Mouse (Mus musculus) midbrain, postnatal 0 days (tissue): ENCODE measurements around the gene Cldn14. TPM values are rescaled to one million over a fixed set of nuclear protein-coding genes. Genes with fewer than 3 reads are reported as not detected.

ENCODE experiments used
- ATAC-seq: fragments of 200-750 bp; cut with Nextera tagmentation; 2 replicates; pipeline ENCODE4 v1.8.0; 2017; ENCODE audit warnings: moderate number of reproducible peaks, mild to moderate bottlenecking, moderate TSS enrichment, moderate library complexity; ENCODE audit not compliant: low FRiP score
- DNase-seq: peaks from one replicate; pipeline ENCODE4 v3.0.0-alpha.2; 2015; ENCODE audit warnings: low spot score
- H3K27ac ChIP-seq: fragments of 300-500 bp; sonication (generic); 2 replicates; pipeline ENCODE4 v1.5.1; 2014; ENCODE audit warnings: low read depth, mild to moderate bottlenecking, low read length, mixed read lengths
- H3K27me3 ChIP-seq: fragments of 300-500 bp; sonication (generic); 2 replicates; pipeline ENCODE4 v1.6.1; 2014; ENCODE audit warnings: low read length, control low read depth, mixed read lengths; ENCODE audit not compliant: insufficient read depth
- H3K36me3 ChIP-seq: fragments of 300-500 bp; sonication (generic); 2 replicates; pipeline ENCODE4 v1.6.1; 2014; ENCODE audit warnings: low read length, control low read depth, mixed read lengths; ENCODE audit not compliant: insufficient read depth
- H3K4me1 ChIP-seq: fragments of 300-500 bp; sonication (generic); 2 replicates; pipeline ENCODE4 v1.6.1; 2014; ENCODE audit warnings: mild to moderate bottlenecking, control low read depth, antibody characterized with exemption, low read length, mixed read lengths; ENCODE audit not compliant: insufficient read depth
- H3K4me2 ChIP-seq: fragments of 300-500 bp; sonication (generic); 2 replicates; pipeline ENCODE4 v1.6.1; 2014; ENCODE audit warnings: low read depth, mild to moderate bottlenecking, low read length, mixed read lengths; ENCODE audit not compliant: poor library complexity, severe bottlenecking
- H3K4me3 ChIP-seq: fragments of 300-500 bp; sonication (generic); 2 replicates; pipeline ENCODE4 v1.5.1; 2014; ENCODE audit warnings: low read depth, mild to moderate bottlenecking, low read length, moderate library complexity
- H3K9ac ChIP-seq: fragments of 300-500 bp; sonication (generic); replicated peaks from 2 replicates; pipeline ENCODE4 v1.6.1; 2014; ENCODE audit warnings: mild to moderate bottlenecking, low read length, moderate library complexity, mixed read lengths; ENCODE audit not compliant: poor library complexity, severe bottlenecking
- H3K9me3 ChIP-seq: fragments of 300-500 bp; sonication (generic); 2 replicates; pipeline ENCODE4 v1.6.1; 2016; ENCODE audit warnings: low read length, control low read depth
- CTCF ChIP-seq: IDR thresholded peaks from 2 replicates; pipeline ENCODE4 v1.5.1; 2016; ENCODE audit warnings: antibody characterized with exemption, mild to moderate bottlenecking
- WGBS: fragments of 180-500 bp; shearing (Covaris S2); extraction: QIAGEN DNeasy Blood & Tissue Kit; methylation state at CpG from one replicate; pipeline ENCODE4 v1.1.7; 2014; 5-methylcytosine and 5-hydroxymethylcytosine counted together
- polyA plus RNA-seq: library from polyadenylated mRNA; unstranded; fragments of >200 nt; fragmentation: Nextera tagmentation; extraction: Ambion mirVana; gene quantifications from 2 replicates; pipeline ENCODE4 v1.2.1, GENCODE M21; 2015
- total RNA-seq: library from RNA; depleted of rRNA; stranded (reverse); fragments of >200 nt; gene quantifications from 2 replicates; pipeline ENCODE4 v1.2.3, GENCODE M21; 2014; rRNA removed

Cldn14 gene
- 0.76 TPM in 1 of 2 replicates, not detected in the other for total RNA-seq
- 0.12 TPM in 1 of 2 replicates, not detected in the other for polyA plus RNA-seq

- Histone ChIP-seq H3K4me1 (no peaks in the 10 kb centered on the region; the same call in 1 of the 2 replicates), H3K4me2 (no peak within 1 kb of the TSS), H3K36me3 (no peaks in the 10 kb centered on the region), H3K27me3 (no peaks in the 10 kb centered on the region), H3K9me3 (no peaks in the 10 kb centered on the region), H3K9ac (no peak within 1 kb of the TSS), H3K4me3 (no peak within 1 kb of the TSS), H3K27ac (no peak within 1 kb of the TSS)
- no peak for TF ChIP-seq CTCF
- WGBS: 64% methylated on average over 15 of the region's 15 CpGs
- DNase-seq (no peak), ATAC-seq (no peak)
These were observed at the start of gene Cldn14 for GRCm38 (mm10) chr16:94008737-94009136. Cldn14 (minus strand) TSS chr16:94008837.

GRCm38 (mm10) chr16:94055576-94055975 lies 46.9 kb upstream of the Cldn14 start:
- Histone ChIP-seq H3K9ac (no peak overlapping the region), H3K36me3 (no peaks in the 10 kb centered on the region), H3K27me3 (no peaks in the 10 kb centered on the region), H3K4me1 (no peaks in the 10 kb centered on the region), H3K4me2 (no peak overlapping the region), H3K9me3 (no peaks in the 10 kb centered on the region), H3K27ac (no peak overlapping the region), H3K4me3 (no peak overlapping the region)
- peak; percentile 12 for DNase-seq
- ATAC-seq: no peak
- peak; percentile 2; the same call in 1 of the 2 replicates for TF ChIP-seq CTCF
- WGBS: 31% methylated on average over 8 of the region's 8 CpGs

GRCm38 (mm10) chr16:94055176-94055575 lies 46.5 kb upstream of the Cldn14 start:
- Histone ChIP-seq H3K4me3 (no peak overlapping the region), H3K9me3 (no peaks in the 10 kb centered on the region), H3K36me3 (no peaks in the 10 kb centered on the region), H3K27me3 (no peaks in the 10 kb centered on the region), H3K4me1 (no peaks in the 10 kb centered on the region), H3K4me2 (no peak overlapping the region), H3K9ac (no peak overlapping the region), H3K27ac (no peak overlapping the region)
- no peak for TF ChIP-seq CTCF
- ATAC-seq (no peak), DNase-seq (no peak)
- 73% methylated on average over 12 of the region's 12 CpGs for WGBS

- no peaks in the 10 kb centered on the region for H3K27me3 ChIP-seq
- no peak overlapping the region for H3K9ac ChIP-seq
- no peaks in the 10 kb centered on the region for H3K36me3 ChIP-seq
- no peak overlapping the region for H3K4me3 ChIP-seq
- H3K4me1 ChIP-seq: no peaks in the 10 kb centered on the region
- no peak overlapping the region for H3K4me2 ChIP-seq
- H3K27ac ChIP-seq: no peak overlapping the region
- WGBS: 85% methylated on average over 3 of the region's 3 CpGs
- no peaks in the 10 kb centered on the region for H3K9me3 ChIP-seq
- no peak for ATAC-seq
- TF ChIP-seq CTCF: no peak
- DNase-seq: peak; percentile 58
These were observed 41.7 kb upstream of the Cldn14 start for GRCm38 (mm10) chr16:94050368-94050767.

GRCm38 (mm10) chr16:94044996-94045395 lies 36.4 kb upstream of the Cldn14 start:
- H3K36me3 ChIP-seq: no peaks in the 10 kb centered on the region
- no peak for ATAC-seq

GRCm38 (mm10) chr16:94043797-94044196 lies 35.2 kb upstream of the Cldn14 start:
- Histone ChIP-seq H3K27ac (no peak overlapping the region), H3K4me1 (peaks cover 4% of the 10 kb centered on the region; the same call in 1 of the 2 replicates), H3K4me3 (no peak overlapping the region), H3K27me3 (peaks cover 19% of the 10 kb centered on the region), H3K9ac (no peak overlapping the region), H3K36me3 (no peaks in the 10 kb centered on the region), H3K4me2 (no peak overlapping the region), H3K9me3 (no peaks in the 10 kb centered on the region)
- DNase-seq: no peak
- ATAC-seq: no peak
- no peak for TF ChIP-seq CTCF
- 94% methylated on average over 1 of the region's 1 CpGs for WGBS

More at GRCm38 (mm10) chr16:94044996-94045395, 36.4 kb upstream of the Cldn14 start:
- no peak overlapping the region for H3K27ac ChIP-seq
- 61% methylated on average over 7 of the region's 7 CpGs for WGBS
- no peak for DNase-seq
- peaks cover 4% of the 10 kb centered on the region; the same call in 1 of the 2 replicates for H3K4me1 ChIP-seq
- TF ChIP-seq CTCF: 0 out of 2 replicates have a peak, but pooled peaks have one; percentile 15
- H3K9ac ChIP-seq: no peak overlapping the region
- H3K4me2 ChIP-seq: no peak overlapping the region
- H3K9me3 ChIP-seq: no peaks in the 10 kb centered on the region
- peaks cover 11% of the 10 kb centered on the region for H3K27me3 ChIP-seq
- no peak overlapping the region for H3K4me3 ChIP-seq
